Mouse (Mus musculus) brain, embryonic 14.5 days (tissue): ENCODE data around the gene Riok1.

ENCODE experiments used
- CTCF ChIP-seq: fragments of 200-500 bp; IDR thresholded peaks from 2 replicates; pipeline ENCODE4 v1.5.1; 2012; ENCODE audit warnings: inconsistent platforms, mild to moderate bottlenecking, moderate library complexity, borderline replicate concordance; ENCODE audit not compliant: insufficient read depth, insufficient read length; ENCODE audit errors: extremely low read depth
- POLR2A ChIP-seq: fragments of 200-500 bp; IDR thresholded peaks from 2 replicates; pipeline ENCODE4 v1.6.1; 2012; ENCODE audit warnings: mild to moderate bottlenecking, inconsistent platforms, borderline replicate concordance; ENCODE audit not compliant: poor library complexity, insufficient read depth, insufficient read length, severe bottlenecking; ENCODE audit errors: extremely low read depth

GRCm38 (mm10) chr13:38096207-38096606 is 59.4 kb downstream of the Riok1 start:
- TF ChIP-seq CTCF (no peak), POLR2A (no peak)
